Mouse (Mus musculus) CD4-positive, CD25-positive, alpha-beta regulatory T cell, adult 4 months (primary cell): Measurements from ENCODE around the gene Gm20916. TPM values are rescaled to one million over a fixed set of nuclear protein-coding genes. Genes with fewer than 3 reads are reported as not detected.
"Not testable (repeated sequence)": the region's sequence is repeated elsewhere in the genome, so short reads cannot be mapped to it uniquely, and the experiment has no call there.

ENCODE experiments used
- ATAC-seq: one replicate; pipeline ENCODE4 v1.8.0; 2017
- polyA plus RNA-seq, 2 experiments: library from polyadenylated mRNA; unstranded; fragments of 100-300 nt; shearing (Covaris generic); gene quantifications; one replicate each; pipeline ENCODE4 v1.2.1; 2017

Gene Gm20916
- not detected for polyA plus RNA-seq

GRCm38 (mm10) chrY:79319265-79319664 is at the start of gene Gm20916:
Gm20916 (plus strand) TSS chrY:79319565.
- not testable (repeated sequence) for ATAC-seq

Other genes with a start within 250 kb of the Gm20916 start
- not detected for gene Gm20917, start 168.4 kb upstream of the Gm20916 start, polyA plus RNA-seq